Mouse (Mus musculus): ENCODE results near the gene Krtap10-4. TPM values are rescaled to one million over a fixed set of nuclear protein-coding genes. Genes with fewer than 3 reads are reported as not detected.
"Not testable (repeated sequence)": the region's sequence is repeated elsewhere in the genome, so short reads cannot be mapped to it uniquely, and the experiment has no call there.

Gene Krtap10-4
- polyA plus RNA-seq, 1 experiment from 2014 or later = not detected

- Histone ChIP-seq H3K4me3 (ENCODE audit: low read length) (no peak within 1 kb of the TSS), H3K27me3 (ENCODE audit: control insufficient read depth, insufficient read depth, low read length) (no peaks in the 10 kb centered on the region), H3K27ac (ENCODE audit: low read depth, low read length) (no peak within 1 kb of the TSS), H3K9ac (ENCODE audit: low read depth, low read length) (no peak within 1 kb of the TSS), H3K4me1 (ENCODE audit: control insufficient read depth, insufficient read depth, low read length) (no peaks in the 10 kb centered on the region), H3K36me3 (ENCODE audit: control insufficient read depth, insufficient read depth, low read length) (no peaks in the 10 kb centered on the region), H3K4me2 (replicated peaks; ENCODE audit: low read depth, low read length) (no peak within 1 kb of the TSS), H3K9me3 (ENCODE audit: control insufficient read depth, low read length) (no peaks in the 10 kb centered on the region)
- 54% methylated on average over 8 of the region's 8 CpGs for WGBS
- ATAC-seq (ENCODE audit: low FRiP score, low TSS enrichment) = no peak
Measured at GRCm38 (mm10) chr10:77798921-77799508, 27.9 kb downstream of the Krtap10-4 start, which contains the start of gene Gm19668. Gene Gm19668 (minus strand): TSS chr10:77799133.

- H3K27ac ChIP-seq (ENCODE audit: low read depth, low read length); H3K4me3 ChIP-seq (ENCODE audit: low read length); H3K27me3 ChIP-seq (ENCODE audit: control insufficient read depth, insufficient read depth, low read length); H3K4me1 ChIP-seq (ENCODE audit: control insufficient read depth, insufficient read depth, low read length); ATAC-seq (ENCODE audit: low FRiP score, low TSS enrichment); H3K9me3 ChIP-seq (ENCODE audit: control insufficient read depth, low read length); H3K4me2 ChIP-seq (replicated peaks; ENCODE audit: low read depth, low read length); H3K36me3 ChIP-seq (ENCODE audit: control insufficient read depth, insufficient read depth, low read length); H3K9ac ChIP-seq (ENCODE audit: low read depth, low read length): not testable (repeated sequence)
- WGBS = 53% methylated on average over 3 of the region's 3 CpGs
Measured at GRCm38 (mm10) chr10:77798164-77798920, 28.6 kb downstream of the Krtap10-4 start.

GRCm38 (mm10) chr10:77797677-77798076, 29.2 kb downstream of the Krtap10-4 start:
- Histone ChIP-seq H3K9me3 (ENCODE audit: control insufficient read depth, low read length) (no peaks in the 10 kb centered on the region), H3K4me1 (ENCODE audit: control insufficient read depth, insufficient read depth, low read length) (no peaks in the 10 kb centered on the region), H3K27ac (ENCODE audit: low read depth, low read length) (no peak overlapping the region), H3K4me2 (replicated peaks; ENCODE audit: low read depth, low read length) (no peak overlapping the region), H3K9ac (ENCODE audit: low read depth, low read length) (no peak overlapping the region), H3K27me3 (ENCODE audit: control insufficient read depth, insufficient read depth, low read length) (no peaks in the 10 kb centered on the region), H3K4me3 (ENCODE audit: low read length) (no peak overlapping the region), H3K36me3 (ENCODE audit: control insufficient read depth, insufficient read depth, low read length) (no peaks in the 10 kb centered on the region)
- WGBS = 16% methylated on average over 3 of the region's 3 CpGs
- no peak for ATAC-seq (ENCODE audit: low FRiP score, low TSS enrichment)

GRCm38 (mm10) chr10:77794976-77795375, 31.9 kb downstream of the Krtap10-4 start, which contains the start of gene Gm9639:
Gene Gm9639 (minus strand): TSS chr10:77795076.
- 37% methylated on average over 2 of the region's 2 CpGs for WGBS
- Histone ChIP-seq H3K27ac (ENCODE audit: low read depth, low read length) (no peak within 1 kb of the TSS), H3K9ac (ENCODE audit: low read depth, low read length) (no peak within 1 kb of the TSS), H3K4me1 (ENCODE audit: control insufficient read depth, insufficient read depth, low read length) (no peaks in the 10 kb centered on the region), H3K9me3 (ENCODE audit: control insufficient read depth, low read length) (no peaks in the 10 kb centered on the region), H3K27me3 (ENCODE audit: control insufficient read depth, insufficient read depth, low read length) (no peaks in the 10 kb centered on the region), H3K36me3 (ENCODE audit: control insufficient read depth, insufficient read depth, low read length) (no peaks in the 10 kb centered on the region), H3K4me2 (replicated peaks; ENCODE audit: low read depth, low read length) (no peak within 1 kb of the TSS), H3K4me3 (ENCODE audit: low read length) (no peak within 1 kb of the TSS)
- no peak for ATAC-seq (ENCODE audit: low FRiP score, low TSS enrichment)

GRCm38 (mm10) chr10:77788621-77789020, 38.3 kb downstream of the Krtap10-4 start:
- no peaks in the 10 kb centered on the region for H3K27me3 ChIP-seq (ENCODE audit: control insufficient read depth, insufficient read depth, low read length)
- ATAC-seq (ENCODE audit: low FRiP score, low TSS enrichment) = no peak
- H3K9ac ChIP-seq (ENCODE audit: low read depth, low read length) = no peak overlapping the region
- H3K36me3 ChIP-seq (ENCODE audit: control insufficient read depth, insufficient read depth, low read length) = no peaks in the 10 kb centered on the region
- no peak overlapping the region for H3K4me3 ChIP-seq (ENCODE audit: low read length)
- H3K27ac ChIP-seq (ENCODE audit: low read depth, low read length) = no peak overlapping the region
- no peak overlapping the region for H3K4me2 ChIP-seq (replicated peaks; ENCODE audit: low read depth, low read length)
- no peaks in the 10 kb centered on the region for H3K4me1 ChIP-seq (ENCODE audit: control insufficient read depth, insufficient read depth, low read length)
- no peaks in the 10 kb centered on the region for H3K9me3 ChIP-seq (ENCODE audit: control insufficient read depth, low read length)
- 62% methylated on average over 2 of the region's 2 CpGs for WGBS

- H3K9me3 ChIP-seq (ENCODE audit: control insufficient read depth, low read length); H3K9ac ChIP-seq (ENCODE audit: low read depth, low read length); H3K4me1 ChIP-seq (ENCODE audit: control insufficient read depth, insufficient read depth, low read length); H3K36me3 ChIP-seq (ENCODE audit: control insufficient read depth, insufficient read depth, low read length); H3K4me2 ChIP-seq (replicated peaks; ENCODE audit: low read depth, low read length); H3K27me3 ChIP-seq (ENCODE audit: control insufficient read depth, insufficient read depth, low read length); H3K4me3 ChIP-seq (ENCODE audit: low read length); ATAC-seq (ENCODE audit: low FRiP score, low TSS enrichment); H3K27ac ChIP-seq (ENCODE audit: low read depth, low read length): not testable (repeated sequence)
- 83% methylated on average over 1 of the region's 1 CpGs for WGBS
Measured at GRCm38 (mm10) chr10:77787876-77788275, 39.0 kb downstream of the Krtap10-4 start, which contains the start of gene Gm7137. Gene Gm7137 (minus strand): TSS chr10:77788200.

- H3K9ac ChIP-seq (ENCODE audit: low read depth, low read length); H3K4me3 ChIP-seq (ENCODE audit: low read length); H3K27ac ChIP-seq (ENCODE audit: low read depth, low read length); H3K36me3 ChIP-seq (ENCODE audit: control insufficient read depth, insufficient read depth, low read length); H3K27me3 ChIP-seq (ENCODE audit: control insufficient read depth, insufficient read depth, low read length); H3K4me2 ChIP-seq (replicated peaks; ENCODE audit: low read depth, low read length); H3K4me1 ChIP-seq (ENCODE audit: control insufficient read depth, insufficient read depth, low read length); ATAC-seq (ENCODE audit: low FRiP score, low TSS enrichment); H3K9me3 ChIP-seq (ENCODE audit: control insufficient read depth, low read length): not testable (repeated sequence)
- 73% methylated on average over 1 of the region's 3 CpGs for WGBS
Measured at GRCm38 (mm10) chr10:77783396-77783795, 43.5 kb downstream of the Krtap10-4 start.

- H3K27me3 ChIP-seq (ENCODE audit: control insufficient read depth, insufficient read depth, low read length); H3K27ac ChIP-seq (ENCODE audit: low read depth, low read length); H3K9me3 ChIP-seq (ENCODE audit: control insufficient read depth, low read length); H3K4me2 ChIP-seq (replicated peaks; ENCODE audit: low read depth, low read length); H3K36me3 ChIP-seq (ENCODE audit: control insufficient read depth, insufficient read depth, low read length); ATAC-seq (ENCODE audit: low FRiP score, low TSS enrichment); H3K4me1 ChIP-seq (ENCODE audit: control insufficient read depth, insufficient read depth, low read length); H3K4me3 ChIP-seq (ENCODE audit: low read length); H3K9ac ChIP-seq (ENCODE audit: low read depth, low read length): not testable (repeated sequence)
- no CpG with 5 or more reads among the region's 1 CpGs for WGBS
Measured at GRCm38 (mm10) chr10:77782442-77782841, 44.5 kb downstream of the Krtap10-4 start, which contains the start of gene Gm3250. Gene Gm3250 (minus strand): TSS chr10:77782542.

GRCm38 (mm10) chr10:77776844-77777243, 50.1 kb downstream of the Krtap10-4 start, which contains the start of gene Gm7138:
Gene Gm7138 (minus strand): TSS chr10:77776944.
- H3K27me3 ChIP-seq (ENCODE audit: control insufficient read depth, insufficient read depth, low read length); H3K4me2 ChIP-seq (replicated peaks; ENCODE audit: low read depth, low read length); H3K27ac ChIP-seq (ENCODE audit: low read depth, low read length); H3K36me3 ChIP-seq (ENCODE audit: control insufficient read depth, insufficient read depth, low read length); H3K9me3 ChIP-seq (ENCODE audit: control insufficient read depth, low read length); H3K9ac ChIP-seq (ENCODE audit: low read depth, low read length); H3K4me1 ChIP-seq (ENCODE audit: control insufficient read depth, insufficient read depth, low read length); ATAC-seq (ENCODE audit: low FRiP score, low TSS enrichment); H3K4me3 ChIP-seq (ENCODE audit: low read length): not testable (repeated sequence)
- WGBS = 75% methylated on average over 1 of the region's 1 CpGs

Measured in kidney, embryonic 14.5 days (tissue).